Mouse (Mus musculus) testis, adult 2 months (tissue): ENCODE measurements around the gene B3galt2. TPM values are rescaled to one million over a fixed set of nuclear protein-coding genes. Genes with fewer than 3 reads are reported as not detected.

ENCODE experiments used
- H3K27ac ChIP-seq: fragments of 200-500 bp; 2 replicates; pipeline ENCODE4 v1.5.1; 2012; ENCODE audit warnings: low read depth, low read length; ENCODE audit not compliant: control insufficient read depth, insufficient read depth
- H3K27me3 ChIP-seq: fragments of 200-500 bp; 2 replicates; pipeline ENCODE4 v1.6.1; 2012; ENCODE audit warnings: mild to moderate bottlenecking, low read length, moderate library complexity; ENCODE audit not compliant: control insufficient read depth, insufficient read depth
- H3K36me3 ChIP-seq: fragments of 200-500 bp; 2 replicates; pipeline ENCODE4 v1.6.1; 2012; ENCODE audit warnings: mild to moderate bottlenecking, low read length; ENCODE audit not compliant: control insufficient read depth, insufficient read depth
- H3K4me1 ChIP-seq: fragments of 200-500 bp; 2 replicates; pipeline ENCODE4 v1.6.1; 2012; ENCODE audit warnings: low read length; ENCODE audit not compliant: control insufficient read depth, insufficient read depth
- H3K4me3 ChIP-seq: fragments of 200-500 bp; 2 replicates; pipeline ENCODE4 v1.5.1; 2012; ENCODE audit warnings: low read depth, mild to moderate bottlenecking, low read length, moderate library complexity, mixed read lengths; ENCODE audit not compliant: control insufficient read depth
- CTCF ChIP-seq: fragments of 200-500 bp; IDR thresholded peaks from 2 replicates; pipeline ENCODE4 v1.5.1; 2012; ENCODE audit warnings: low read depth, mild to moderate bottlenecking, inconsistent platforms, low read length, moderate library complexity; ENCODE audit not compliant: control insufficient read depth, insufficient read depth, insufficient replicate concordance
- POLR2A ChIP-seq: fragments of 200-500 bp; IDR thresholded peaks from 2 replicates; pipeline ENCODE4 v1.6.1; 2012; ENCODE audit warnings: low read depth, mild to moderate bottlenecking, inconsistent platforms, low read length, moderate library complexity; ENCODE audit not compliant: control insufficient read depth
- polyA plus RNA-seq: library from polyadenylated mRNA; depleted of rRNA; stranded (reverse); fragments of >200 nt; gene quantifications from 2 replicates; pipeline ENCODE4 v1.2.3, GENCODE M21; 2012; rRNA removed

B3galt2 gene
- 0.10 TPM in 1 of 2 replicates, not detected in the other for polyA plus RNA-seq

DNA sequence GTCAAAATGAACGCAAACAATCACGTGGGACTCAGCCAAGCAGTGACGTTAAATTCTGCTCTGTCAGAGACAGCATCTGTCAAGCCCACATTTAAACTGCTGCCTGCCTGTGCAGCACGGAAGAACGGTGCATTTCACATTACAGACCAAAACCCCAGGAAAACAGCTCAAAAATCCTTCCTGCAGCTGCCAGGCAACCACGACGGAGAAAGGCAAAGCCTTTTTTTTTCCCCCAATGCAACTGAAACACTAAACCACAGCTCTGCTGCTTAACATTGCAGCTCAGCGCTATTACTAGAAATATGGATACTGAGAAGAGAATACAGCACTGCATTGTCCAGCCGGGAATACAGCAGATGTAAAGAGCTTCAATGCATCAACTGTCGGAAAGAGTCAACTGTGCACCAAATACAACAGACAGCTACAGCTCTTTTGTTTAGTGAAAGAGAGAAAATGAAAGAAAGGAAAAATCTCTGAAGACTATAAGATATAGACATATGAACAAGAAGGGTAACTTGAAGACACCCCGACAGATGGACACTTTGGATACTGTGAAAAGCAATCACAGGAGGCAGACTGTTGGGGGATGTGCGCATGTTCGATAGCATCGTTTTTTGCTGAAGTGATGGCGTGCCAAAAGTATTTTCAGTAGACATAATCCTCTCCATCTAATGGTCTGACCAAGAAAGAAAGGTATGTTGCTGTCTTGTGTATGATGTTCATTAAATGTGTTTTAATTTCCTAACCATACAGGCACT lies at the start of gene B3galt2:
B3galt2 (plus strand) TSS at position 15 of the 758 bp plus-strand sequence.
- H3K27ac ChIP-seq, result no peak within 1 kb of the TSS
- TF ChIP-seq CTCF (no peak), POLR2A (no peak)
- no peaks in the 10 kb centered on the region for H3K4me1 ChIP-seq
- H3K27me3 ChIP-seq, result no peaks in the 10 kb centered on the region
- no peak within 1 kb of the TSS for H3K4me3 ChIP-seq
- no peaks in the 10 kb centered on the region for H3K36me3 ChIP-seq

DNA sequence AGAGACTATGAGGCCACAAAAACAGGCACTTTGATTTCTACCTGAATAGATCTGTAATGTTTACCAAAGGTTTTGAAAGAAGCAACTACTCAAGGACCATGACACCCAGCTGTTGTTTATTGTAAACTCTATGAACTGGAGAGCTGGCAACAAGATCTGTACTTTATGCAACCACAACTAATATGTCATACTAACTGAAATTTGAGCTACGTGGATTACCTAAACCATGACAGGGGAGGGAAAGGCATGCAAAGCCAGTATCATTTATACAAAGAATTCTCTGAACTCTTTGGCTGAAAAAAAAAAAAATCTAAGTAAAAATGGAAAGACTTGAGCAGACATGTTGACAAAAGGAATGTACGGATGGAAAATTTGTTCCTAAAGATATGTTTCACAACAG lies 43.6 kb upstream of the B3galt2 start:
- H3K4me3 ChIP-seq, result no peak overlapping the region
- TF ChIP-seq CTCF (no peak), POLR2A (no peak)
- H3K4me1 ChIP-seq, result no peaks in the 10 kb centered on the region
- no peaks in the 10 kb centered on the region for H3K27me3 ChIP-seq
- H3K27ac ChIP-seq, result no peak overlapping the region
- no peaks in the 10 kb centered on the region for H3K36me3 ChIP-seq

DNA sequence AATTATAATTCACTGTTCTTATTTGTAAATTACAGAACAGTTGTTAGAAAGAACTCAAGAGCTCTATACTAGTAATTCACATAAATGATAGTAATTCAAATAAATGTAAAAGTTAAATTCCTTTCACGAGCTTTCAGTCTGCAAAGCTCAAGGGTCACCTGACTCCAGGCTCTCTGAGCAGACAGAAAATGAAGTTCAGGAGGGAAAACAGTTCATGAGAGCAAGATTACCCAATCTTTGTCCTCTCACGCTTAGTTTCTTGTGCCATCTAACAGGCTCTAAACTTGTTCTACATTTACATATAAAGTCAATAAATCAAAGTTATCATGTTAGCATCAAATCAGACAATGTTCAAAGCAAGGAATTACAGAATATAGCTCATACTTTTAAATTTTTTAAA lies 31.6 kb upstream of the B3galt2 start:
- H3K4me1 ChIP-seq, result no peaks in the 10 kb centered on the region
- H3K36me3 ChIP-seq, result no peaks in the 10 kb centered on the region
- TF ChIP-seq CTCF (no peak), POLR2A (no peak)
- no peaks in the 10 kb centered on the region for H3K27me3 ChIP-seq
- H3K4me3 ChIP-seq, result no peak overlapping the region
- no peak overlapping the region for H3K27ac ChIP-seq

DNA sequence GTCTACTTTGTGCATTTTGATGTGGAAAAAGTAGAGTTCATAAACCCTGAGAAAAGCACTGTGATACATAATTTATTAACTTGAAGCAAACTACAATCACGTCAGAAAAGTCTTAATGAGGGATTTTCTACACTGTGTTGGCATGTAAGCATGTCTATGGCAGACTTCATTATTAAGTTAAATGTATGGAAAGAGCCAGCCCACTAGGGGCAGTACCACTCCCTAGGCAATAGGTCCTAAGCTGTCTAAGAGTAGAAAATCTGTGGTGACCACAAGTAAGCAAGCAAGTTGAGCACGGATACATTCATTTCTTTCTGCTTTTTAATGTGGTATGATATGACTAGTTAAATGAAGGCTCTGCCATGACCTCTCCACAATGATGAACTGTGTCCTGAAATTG lies 27.6 kb upstream of the B3galt2 start:
- TF ChIP-seq CTCF (no peak), POLR2A (no peak)
- H3K27ac ChIP-seq, result no peak overlapping the region
- no peaks in the 10 kb centered on the region for H3K4me1 ChIP-seq
- H3K4me3 ChIP-seq, result no peak overlapping the region
- no peaks in the 10 kb centered on the region for H3K27me3 ChIP-seq
- no peaks in the 10 kb centered on the region; the same call in 1 of the 2 replicates for H3K36me3 ChIP-seq

DNA sequence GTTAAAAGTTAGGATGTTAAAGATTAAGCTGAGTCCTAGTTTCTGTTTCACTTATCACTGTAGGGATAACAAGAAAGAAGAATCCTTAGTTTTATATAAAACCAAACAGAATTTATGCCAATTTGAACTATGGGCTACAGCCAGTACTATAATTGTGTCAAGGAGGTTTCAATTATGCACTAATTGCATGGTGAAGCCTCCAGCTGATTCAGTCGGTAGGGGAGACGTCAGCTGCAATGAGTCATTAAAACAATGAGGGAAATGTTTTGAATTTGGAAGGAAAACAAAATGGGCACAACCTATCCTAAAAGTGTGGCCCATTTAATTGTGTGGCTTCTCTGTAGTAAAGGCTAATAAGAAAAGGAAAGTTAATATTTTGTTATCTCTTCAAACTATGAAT lies 20.7 kb upstream of the B3galt2 start:
- H3K4me3 ChIP-seq, result no peak overlapping the region
- no peak for TF ChIP-seq POLR2A
- TF ChIP-seq CTCF, result no peak
- H3K27me3 ChIP-seq, result no peaks in the 10 kb centered on the region
- no peak overlapping the region for H3K27ac ChIP-seq
- H3K4me1 ChIP-seq, result no peaks in the 10 kb centered on the region
- H3K36me3 ChIP-seq, result no peaks in the 10 kb centered on the region; the same call in 1 of the 2 replicates

DNA sequence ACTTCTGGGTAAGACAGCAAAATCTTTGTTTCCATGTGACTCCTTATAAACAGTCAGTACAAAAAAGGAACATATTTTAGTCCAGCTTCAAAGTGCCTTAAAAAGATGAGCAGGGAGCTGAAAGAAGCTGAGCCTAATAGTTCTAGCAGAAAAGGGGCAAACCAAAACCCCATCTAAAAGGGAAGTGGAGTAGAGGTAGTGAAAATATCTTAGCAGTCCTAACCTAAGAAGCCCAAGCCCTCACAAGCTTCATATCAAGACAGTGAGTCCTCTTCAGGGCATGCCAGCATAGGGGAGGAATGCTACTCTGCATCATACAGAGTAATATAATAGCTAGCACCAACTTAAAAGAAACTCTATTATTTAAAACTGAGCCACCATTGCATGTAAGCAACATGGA lies 18.5 kb upstream of the B3galt2 start:
- no peak for TF ChIP-seq POLR2A
- no peak for TF ChIP-seq CTCF
- H3K36me3 ChIP-seq, result no peaks in the 10 kb centered on the region; the same call in none of the 2 replicates

DNA sequence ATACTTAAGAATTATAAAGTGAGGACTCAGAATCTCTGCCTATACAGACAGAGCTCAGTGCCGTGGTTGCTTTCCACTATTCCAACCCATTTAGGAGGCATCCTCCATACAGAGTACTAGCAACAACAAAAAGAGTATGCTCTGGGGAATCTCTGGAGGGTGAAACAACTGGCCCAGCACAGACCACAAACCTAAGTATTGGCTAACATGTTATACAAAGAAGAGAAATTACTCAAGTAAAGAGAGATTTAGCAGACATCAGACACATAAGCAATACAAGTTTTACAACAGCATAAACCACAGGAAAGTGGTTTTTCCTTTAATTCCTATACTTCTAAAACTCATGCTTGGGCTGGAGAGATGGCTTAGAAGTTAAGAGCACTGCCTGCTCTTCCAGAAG lies 17.8 kb upstream of the B3galt2 start:
- Histone ChIP-seq H3K27ac (no peak overlapping the region), H3K36me3 (no peaks in the 10 kb centered on the region; the same call in 1 of the 2 replicates)
- TF ChIP-seq CTCF (no peak), POLR2A (no peak)

More for the DNA sequence above, 18.5 kb upstream of the B3galt2 start:
- Histone ChIP-seq H3K4me3 (no peak overlapping the region), H3K27me3 (no peaks in the 10 kb centered on the region), H3K27ac (no peak overlapping the region), H3K4me1 (no peaks in the 10 kb centered on the region)

DNA sequence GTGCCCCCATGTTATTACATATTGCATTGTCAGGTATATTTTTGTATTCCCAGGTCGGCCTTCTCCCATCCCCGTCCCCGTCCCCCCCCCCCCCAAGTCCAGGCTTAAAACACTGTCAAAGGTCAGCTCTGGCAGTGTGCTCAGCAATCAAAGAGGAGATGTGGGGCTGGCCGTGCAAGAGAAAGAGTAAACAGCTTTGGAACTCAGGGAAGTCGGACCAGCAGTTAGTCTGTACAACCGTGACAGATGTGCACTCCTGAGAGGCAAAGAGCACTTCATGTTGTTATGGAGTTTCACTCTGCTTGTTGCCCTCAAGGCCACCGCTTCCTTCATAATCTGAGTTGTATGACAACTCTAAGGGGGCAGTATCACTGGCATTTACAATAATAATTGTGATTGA lies 9.1 kb upstream of the B3galt2 start:
- H3K36me3 ChIP-seq, result no peaks in the 10 kb centered on the region; the same call in 1 of the 2 replicates
- no peaks in the 10 kb centered on the region for H3K4me1 ChIP-seq
- TF ChIP-seq POLR2A, result no peak
- no peak for TF ChIP-seq CTCF
- no peak overlapping the region for H3K4me3 ChIP-seq
- no peak overlapping the region for H3K27ac ChIP-seq
- H3K27me3 ChIP-seq, result no peaks in the 10 kb centered on the region

More for the DNA sequence above, 17.8 kb upstream of the B3galt2 start:
- H3K4me3 ChIP-seq, result no peak overlapping the region
- no peaks in the 10 kb centered on the region for H3K4me1 ChIP-seq
- H3K27me3 ChIP-seq, result no peaks in the 10 kb centered on the region
